Mouse (Mus musculus) bone marrow macrophage, adult 2 months (primary cell): Measurements from ENCODE around the gene Nr1d1.

ENCODE experiments used
- CTCF ChIP-seq: IDR thresholded peaks from 2 replicates; pipeline ENCODE4 v1.5.1; 2012; ENCODE audit warnings: low read depth, mild to moderate bottlenecking, low read length, moderate library complexity
- POLR2A ChIP-seq: IDR thresholded peaks from 2 replicates; pipeline ENCODE4 v1.6.1; 2012; ENCODE audit warnings: mild to moderate bottlenecking, low read depth, low read length, borderline replicate concordance

- no peak for TF ChIP-seq CTCF
- no peak for TF ChIP-seq POLR2A
Observed at GRCm38 (mm10) chr11:98754151-98754620, 20.9 kb downstream of the Nr1d1 start.
